Mouse (Mus musculus) stomach, postnatal 0 days (tissue): Measurements from ENCODE around the gene Ormdl3. TPM values are rescaled to one million over a fixed set of nuclear protein-coding genes. Genes with fewer than 3 reads are reported as not detected.

Experiments
- ATAC-seq: fragments of 200-750 bp; cut with Nextera tagmentation; 2 replicates; pipeline ENCODE4 v1.8.0; 2017; ENCODE audit not compliant: low FRiP score, low TSS enrichment
- DNase-seq: peaks from one replicate; pipeline ENCODE4 v3.0.0-alpha.2; 2016; ENCODE audit warnings: low spot score
- H3K27ac ChIP-seq: fragments of 300-500 bp; sonication (generic); replicated peaks from 2 replicates; pipeline ENCODE4 v1.5.1; 2014; ENCODE audit warnings: mild to moderate bottlenecking, control low read depth
- H3K27me3 ChIP-seq: fragments of 300-500 bp; sonication (generic); 2 replicates; pipeline ENCODE4 v1.6.1; 2014; ENCODE audit warnings: low read length; ENCODE audit not compliant: control insufficient read depth, insufficient read depth
- H3K36me3 ChIP-seq: fragments of 300-500 bp; sonication (generic); 2 replicates; pipeline ENCODE4 v1.6.1; 2014; ENCODE audit warnings: low read length, mixed read lengths; ENCODE audit not compliant: control insufficient read depth, insufficient read depth
- H3K4me1 ChIP-seq: fragments of 300-500 bp; sonication (generic); replicated peaks from 2 replicates; pipeline ENCODE4 v1.6.1; 2014; ENCODE audit warnings: antibody characterized with exemption; ENCODE audit not compliant: control insufficient read depth, insufficient read depth
- H3K4me2 ChIP-seq: fragments of 300-500 bp; sonication (generic); replicated peaks from 2 replicates; pipeline ENCODE4 v1.6.1; 2014; ENCODE audit warnings: low read depth, mild to moderate bottlenecking, control low read depth, moderate library complexity
- H3K4me3 ChIP-seq: fragments of 300-500 bp; sonication (generic); 2 replicates; pipeline ENCODE4 v1.5.1; 2014; ENCODE audit warnings: low read depth, low read length, control low read depth
- H3K9ac ChIP-seq: fragments of 300-500 bp; sonication (generic); 2 replicates; pipeline ENCODE4 v1.6.1; 2014; ENCODE audit warnings: mild to moderate bottlenecking, low read length, control low read depth, mixed read lengths
- H3K9me3 ChIP-seq: fragments of 300-500 bp; sonication (generic); 2 replicates; pipeline ENCODE4 v1.6.1; 2016; ENCODE audit warnings: low read length; ENCODE audit not compliant: control insufficient read depth
- CTCF ChIP-seq: IDR thresholded peaks from 2 replicates; pipeline ENCODE4 v1.5.1; 2016; ENCODE audit warnings: antibody characterized with exemption, low read depth, mild to moderate bottlenecking, moderate library complexity
- EP300 ChIP-seq: optimal IDR thresholded peaks from 2 replicates; pipeline ENCODE3; 2016; ENCODE audit warnings: antibody characterized with exemption
- WGBS: fragments of 180-500 bp; shearing (Covaris S2); extraction: QIAGEN DNeasy Blood & Tissue Kit; methylation state at CpG from one replicate; pipeline ENCODE4 v1.1.7; 2014; 5-methylcytosine and 5-hydroxymethylcytosine counted together
- polyA plus RNA-seq: library from polyadenylated mRNA; unstranded; fragments of >200 nt; fragmentation: Nextera tagmentation; extraction: Ambion mirVana; gene quantifications from 2 replicates; pipeline ENCODE4 v1.2.1, GENCODE M21; 2015

Gene Ormdl3
- polyA plus RNA-seq, 1 experiment from 2014 or later: 31.1 TPM

DNA sequence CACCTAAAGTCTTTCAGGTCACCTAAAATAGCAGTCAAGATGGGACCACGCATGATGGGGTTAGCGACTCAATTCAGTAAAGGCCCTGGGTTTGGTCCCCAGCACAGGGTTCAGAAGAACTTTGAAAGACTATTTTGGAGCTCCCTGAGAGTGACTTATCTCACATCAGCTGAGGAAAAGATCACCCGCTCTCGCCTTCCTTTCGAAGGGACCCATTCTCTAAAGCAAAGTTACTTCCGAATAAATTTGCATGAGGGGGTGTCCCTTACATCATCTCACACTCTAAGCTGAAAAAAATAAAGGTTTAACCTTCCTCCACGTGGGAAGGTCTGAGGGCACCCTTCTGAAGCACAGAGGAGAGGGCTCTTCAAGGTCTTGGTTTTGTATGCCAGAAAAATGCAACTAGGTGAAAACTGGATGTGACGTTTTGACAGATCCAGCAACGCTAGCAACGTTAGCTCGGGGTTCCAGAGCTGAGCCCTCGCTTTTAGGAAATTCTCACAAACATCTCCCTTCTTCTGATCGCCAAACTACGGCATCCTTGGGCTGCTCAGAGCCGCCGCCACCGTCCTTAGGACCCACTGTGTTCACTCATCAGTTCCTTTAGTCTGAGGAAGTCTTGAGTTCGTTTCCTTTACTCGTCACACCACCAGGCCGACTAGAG, 36.7 kb downstream of the Ormdl3 start:
- 19% methylated on average over 20 of the region's 20 CpGs for WGBS
- Histone ChIP-seq H3K27ac (no peak overlapping the region), H3K4me1 (no peaks in the 10 kb centered on the region), H3K9me3 (no peaks in the 10 kb centered on the region), H3K9ac (no peak overlapping the region; the same call in 1 of the 2 replicates), H3K27me3 (peaks cover 8% of the 10 kb centered on the region), H3K4me3 (peak overlapping the region; percentile 73), H3K4me2 (peak overlapping the region; percentile 74), H3K36me3 (no peaks in the 10 kb centered on the region)
- DNase-seq (no peak), ATAC-seq (no peak)
- TF ChIP-seq CTCF: no peak
- TF ChIP-seq EP300: no peak

DNA sequence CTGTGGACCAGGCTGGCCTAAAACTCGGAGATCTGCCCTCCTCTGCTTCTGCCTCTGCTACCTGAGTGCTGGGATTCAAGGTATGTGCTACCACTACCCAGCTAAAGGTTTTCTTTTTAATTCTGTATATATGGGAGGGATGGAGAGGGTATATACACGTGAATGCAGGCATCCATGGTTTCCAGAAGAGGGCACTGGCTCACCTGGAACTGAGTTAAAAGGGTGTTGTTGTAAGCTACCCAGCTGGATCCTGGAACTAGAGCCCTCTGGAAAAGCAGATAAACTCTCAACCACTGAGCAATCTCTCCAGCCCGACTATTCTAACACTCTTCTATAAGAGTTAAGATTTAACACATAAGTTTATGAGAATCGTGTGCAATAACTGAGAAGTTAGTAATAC, 37.8 kb downstream of the Ormdl3 start:
- H3K9ac ChIP-seq: no peak overlapping the region
- H3K4me2 ChIP-seq: no peak overlapping the region
- no peaks in the 10 kb centered on the region for H3K9me3 ChIP-seq
- H3K27ac ChIP-seq: no peak overlapping the region
- 65% methylated on average over 4 of the region's 4 CpGs for WGBS
- TF ChIP-seq CTCF (peak; percentile 43; the same call in 1 of the 2 replicates), EP300 (no peak)
- no peak overlapping the region for H3K4me3 ChIP-seq
- H3K27me3 ChIP-seq: peaks cover 8% of the 10 kb centered on the region
- H3K36me3 ChIP-seq: no peaks in the 10 kb centered on the region
- no peaks in the 10 kb centered on the region for H3K4me1 ChIP-seq
- no peak for DNase-seq
- ATAC-seq: no peak

DNA sequence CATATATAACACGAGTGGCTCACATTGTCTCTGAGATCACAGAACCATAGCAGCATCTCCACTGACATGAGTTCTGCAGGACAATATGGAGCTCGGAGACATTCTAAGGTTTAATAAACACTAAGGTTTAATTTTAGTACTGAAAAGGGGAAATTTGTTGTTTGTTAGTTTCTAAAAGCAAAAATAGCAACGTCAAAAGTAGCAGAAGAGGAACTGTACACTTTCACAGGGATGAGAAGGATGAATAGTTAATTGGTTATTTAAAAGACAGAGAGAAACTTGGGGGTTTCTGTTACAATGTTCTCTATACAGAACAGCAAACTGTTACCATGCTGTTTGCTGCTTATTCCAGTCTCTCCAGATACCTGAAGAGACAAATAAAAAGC, 39.9 kb downstream of the Ormdl3 start:
- H3K36me3 ChIP-seq: no peaks in the 10 kb centered on the region
- TF ChIP-seq EP300 (no peak), CTCF (no peak)
- H3K4me1 ChIP-seq: no peaks in the 10 kb centered on the region
- H3K4me3 ChIP-seq: no peak overlapping the region
- DNase-seq (no peak), ATAC-seq (no peak)
- 49% methylated on average over 3 of the region's 3 CpGs for WGBS
- H3K9me3 ChIP-seq: no peaks in the 10 kb centered on the region
- no peak overlapping the region for H3K4me2 ChIP-seq
- peaks cover 12% of the 10 kb centered on the region for H3K27me3 ChIP-seq
- H3K27ac ChIP-seq: no peak overlapping the region
- H3K9ac ChIP-seq: no peak overlapping the region

DNA sequence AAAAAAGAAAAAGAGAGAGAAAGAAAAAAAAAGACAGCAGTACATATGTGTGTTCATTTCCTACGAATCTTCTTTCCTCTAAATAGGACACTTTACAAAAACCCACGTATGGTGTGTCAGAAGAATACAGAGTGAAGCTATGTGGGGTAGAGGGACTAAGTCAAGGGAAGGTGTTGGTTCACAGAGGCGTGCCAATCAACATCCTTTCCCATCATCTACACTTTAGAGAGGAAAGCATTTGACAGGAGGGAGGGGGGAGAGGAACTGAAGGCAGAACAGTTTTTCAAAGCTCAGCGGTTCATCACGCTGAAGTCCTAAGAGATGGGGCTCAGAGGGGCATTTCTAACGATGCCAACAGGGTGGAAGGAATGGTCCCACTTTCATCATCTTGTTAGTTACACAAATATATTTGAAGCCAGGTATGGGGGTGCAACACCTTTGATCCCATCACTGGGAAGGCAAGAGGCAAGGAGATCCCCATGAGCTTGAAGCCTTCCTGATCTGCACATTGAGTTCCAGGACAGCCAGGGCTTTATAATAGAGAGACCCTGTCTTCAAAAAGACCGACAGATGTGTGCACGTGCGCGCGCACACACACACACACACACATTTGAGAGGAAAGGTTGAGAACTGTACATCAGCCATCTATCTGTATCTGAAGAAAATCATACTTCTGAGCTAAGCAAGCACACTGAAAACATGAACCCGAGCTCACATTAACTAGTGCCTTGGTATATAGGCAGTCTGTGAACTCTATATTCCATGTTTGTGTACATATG, 40.5 kb downstream of the Ormdl3 start:
- DNase-seq (no peak), ATAC-seq (no peak)
- Histone ChIP-seq H3K27me3 (peaks cover 12% of the 10 kb centered on the region), H3K4me1 (no peaks in the 10 kb centered on the region), H3K27ac (no peak overlapping the region), H3K4me2 (no peak overlapping the region), H3K36me3 (no peaks in the 10 kb centered on the region), H3K9ac (no peak overlapping the region), H3K9me3 (no peaks in the 10 kb centered on the region), H3K4me3 (no peak overlapping the region)
- 38% methylated on average over 12 of the region's 12 CpGs for WGBS
- TF ChIP-seq EP300 (no peak), CTCF (no peak)

DNA sequence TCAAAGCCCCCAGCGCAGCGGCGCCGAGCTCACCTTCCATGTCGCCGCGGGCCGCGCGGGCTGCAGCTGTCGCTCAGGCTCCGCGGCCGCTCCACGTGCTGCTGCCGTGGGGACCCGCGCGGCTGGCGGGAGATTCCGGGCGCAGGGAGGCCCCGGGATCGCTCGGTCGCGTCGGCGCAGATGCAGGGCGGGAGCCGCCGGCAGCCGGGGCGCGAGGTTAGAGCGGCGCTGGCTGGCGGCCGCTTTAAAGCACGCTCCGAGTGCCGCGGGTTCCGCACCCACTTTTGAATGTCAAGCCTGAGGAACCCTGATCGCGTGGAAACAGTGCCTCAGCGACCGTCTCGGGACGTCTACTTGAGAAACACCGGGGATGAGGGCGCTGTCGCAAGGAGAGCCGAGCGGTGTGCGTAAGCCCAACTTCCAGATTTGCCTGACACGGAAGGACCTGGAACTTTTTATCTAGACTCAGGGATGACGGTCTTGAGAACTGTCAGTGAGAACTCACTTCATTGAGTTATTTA, 41.4 kb downstream of the Ormdl3 start, which contains the start of gene Ikzf3:
TSS of gene Ikzf3 (minus strand) at position 321 of the 521 bp plus-strand sequence.
- Histone ChIP-seq H3K4me1 (no peaks in the 10 kb centered on the region), H3K36me3 (no peaks in the 10 kb centered on the region), H3K27ac (no peak within 1 kb of the TSS), H3K9ac (0 out of 2 replicates have a peak within 1 kb of the TSS, but pooled peaks have one; percentile 35), H3K27me3 (peaks cover 12% of the 10 kb centered on the region), H3K4me3 (peak within 1 kb of the TSS; percentile 41), H3K4me2 (peak within 1 kb of the TSS; percentile 69), H3K9me3 (no peaks in the 10 kb centered on the region)
- DNase-seq (peak; percentile 44), ATAC-seq (0 out of 2 replicates have a peak, but pooled peaks have one; percentile 21)
- TF ChIP-seq EP300 (no peak), CTCF (no peak)
- WGBS: under 1% methylated on average over 55 of the region's 58 CpGs
